Mouse (Mus musculus): ENCODE measurements around the gene Klhdc1. TPM values are rescaled to one million over a fixed set of nuclear protein-coding genes. Genes with fewer than 3 reads are reported as not detected.

Gene Klhdc1
- polyA plus RNA-seq, 1 experiment from 2014 or later: 3.1 TPM

- WGBS: under 1% methylated on average over 69 of the region's 98 CpGs
- peak within 1 kb of the TSS; percentile 68 for H3K4me2 ChIP-seq (ENCODE audit: low read depth, low read length, severe bottlenecking)
- peak within 1 kb of the TSS; percentile 94 for H3K4me3 ChIP-seq (ENCODE audit: low read depth, low read length)
- ATAC-seq (replicated peaks; ENCODE audit: low FRiP score): peak; percentile 97
- no peaks in the 10 kb centered on the region; the same call in 1 of the 2 replicates for H3K36me3 ChIP-seq (ENCODE audit: control insufficient read depth, insufficient read depth, low read length)
- H3K9me3 ChIP-seq (ENCODE audit: control insufficient read depth, low read length): no peaks in the 10 kb centered on the region
- H3K27me3 ChIP-seq (ENCODE audit: control insufficient read depth, insufficient read depth, low read length): no peaks in the 10 kb centered on the region
- H3K27ac ChIP-seq (ENCODE audit: low read depth, low read length): peak within 1 kb of the TSS; percentile 90
- peak; percentile 94 for DNase-seq (ENCODE audit: low spot score)
- peak within 1 kb of the TSS; percentile 98 for H3K9ac ChIP-seq (ENCODE audit: low read length)
- H3K4me1 ChIP-seq (replicated peaks; ENCODE audit: control insufficient read depth, insufficient read depth, low read length): peaks cover 4% of the 10 kb centered on the region; the same call in 1 of the 2 replicates
These were observed 55.8 kb downstream of the Klhdc1 start, which contains the start of gene Klhdc2 for GRCm38 (mm10) chr12:69296511-69297410. Gene Klhdc2 (plus strand): TSS chr12:69296681.

GRCm38 (mm10) chr12:69297411-69298150, 56.6 kb downstream of the Klhdc1 start:
- Histone ChIP-seq H3K4me2 (ENCODE audit: low read depth, low read length, severe bottlenecking) (peak overlapping the region; percentile 68), H3K4me3 (ENCODE audit: low read depth, low read length) (peak overlapping the region; percentile 94), H3K9ac (ENCODE audit: low read length) (peak overlapping the region; percentile 98), H3K9me3 (ENCODE audit: control insufficient read depth, low read length) (no peaks in the 10 kb centered on the region), H3K4me1 (replicated peaks; ENCODE audit: control insufficient read depth, insufficient read depth, low read length) (peaks cover 4% of the 10 kb centered on the region; the same call in 1 of the 2 replicates), H3K27me3 (ENCODE audit: control insufficient read depth, insufficient read depth, low read length) (no peaks in the 10 kb centered on the region), H3K27ac (ENCODE audit: low read depth, low read length) (peak overlapping the region; percentile 90), H3K36me3 (ENCODE audit: control insufficient read depth, insufficient read depth, low read length) (no peaks in the 10 kb centered on the region; the same call in 1 of the 2 replicates)
- no peak for DNase-seq (ENCODE audit: low spot score)
- no peak; the same call in 1 of the 2 replicates for ATAC-seq (replicated peaks; ENCODE audit: low FRiP score)
- WGBS: 21% methylated on average over 20 of the region's 20 CpGs

GRCm38 (mm10) chr12:69298281-69298680, 57.3 kb downstream of the Klhdc1 start:
- ATAC-seq (replicated peaks; ENCODE audit: low FRiP score) (no peak), DNase-seq (ENCODE audit: low spot score) (no peak)
- 92% methylated on average over 4 of the region's 4 CpGs for WGBS
- H3K9ac ChIP-seq (ENCODE audit: low read length): no peak overlapping the region; the same call in 1 of the 2 replicates
- no peak overlapping the region for H3K27ac ChIP-seq (ENCODE audit: low read depth, low read length)
- no peaks in the 10 kb centered on the region for H3K27me3 ChIP-seq (ENCODE audit: control insufficient read depth, insufficient read depth, low read length)
- H3K4me3 ChIP-seq (ENCODE audit: low read depth, low read length): no peak overlapping the region; the same call in 1 of the 2 replicates
- peak overlapping the region; percentile 35 for H3K4me2 ChIP-seq (ENCODE audit: low read depth, low read length, severe bottlenecking)
- H3K36me3 ChIP-seq (ENCODE audit: control insufficient read depth, insufficient read depth, low read length): no peaks in the 10 kb centered on the region; the same call in 1 of the 2 replicates
- H3K4me1 ChIP-seq (replicated peaks; ENCODE audit: control insufficient read depth, insufficient read depth, low read length): peaks cover 4% of the 10 kb centered on the region; the same call in 1 of the 2 replicates
- H3K9me3 ChIP-seq (ENCODE audit: control insufficient read depth, low read length): no peaks in the 10 kb centered on the region

DNA sequence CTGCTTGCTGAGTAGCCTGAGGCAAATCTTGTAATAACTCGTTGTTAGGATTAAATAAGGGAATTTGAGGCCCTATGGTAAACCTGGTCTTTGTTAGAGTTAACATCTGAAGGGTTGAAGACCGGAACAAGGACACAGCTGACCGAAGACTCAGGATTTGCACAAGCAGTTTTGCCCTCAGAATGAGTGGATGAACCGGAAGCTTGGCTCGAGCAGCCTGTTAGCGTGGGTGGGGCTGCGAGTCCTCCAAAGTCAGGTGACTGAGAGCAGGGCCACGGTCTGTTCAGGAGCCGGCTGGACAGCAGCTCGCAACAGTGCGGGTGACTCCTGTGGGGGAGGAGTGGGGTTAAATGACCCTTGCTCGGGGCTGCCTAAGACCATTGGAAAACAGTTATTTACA, 58.3 kb downstream of the Klhdc1 start:
- no peaks in the 10 kb centered on the region for H3K9me3 ChIP-seq (ENCODE audit: control insufficient read depth, low read length)
- H3K4me1 ChIP-seq (replicated peaks; ENCODE audit: control insufficient read depth, insufficient read depth, low read length): peaks cover 4% of the 10 kb centered on the region; the same call in 1 of the 2 replicates
- H3K36me3 ChIP-seq (ENCODE audit: control insufficient read depth, insufficient read depth, low read length): peaks cover 3% of the 10 kb centered on the region; the same call in 1 of the 2 replicates
- DNase-seq (ENCODE audit: low spot score): no peak
- H3K27me3 ChIP-seq (ENCODE audit: control insufficient read depth, insufficient read depth, low read length): no peaks in the 10 kb centered on the region
- no peak overlapping the region for H3K4me2 ChIP-seq (ENCODE audit: low read depth, low read length, severe bottlenecking)
- H3K4me3 ChIP-seq (ENCODE audit: low read depth, low read length): no peak overlapping the region
- ATAC-seq (replicated peaks; ENCODE audit: low FRiP score): no peak
- 74% methylated on average over 12 of the region's 12 CpGs for WGBS
- no peak overlapping the region for H3K27ac ChIP-seq (ENCODE audit: low read depth, low read length)
- H3K9ac ChIP-seq (ENCODE audit: low read length): no peak overlapping the region

- Histone ChIP-seq H3K4me1 (replicated peaks; ENCODE audit: control insufficient read depth, insufficient read depth, low read length) (peaks cover 4% of the 10 kb centered on the region; the same call in 1 of the 2 replicates), H3K4me2 (ENCODE audit: low read depth, low read length, severe bottlenecking) (no peak overlapping the region)
These were observed 58.9 kb downstream of the Klhdc1 start for GRCm38 (mm10) chr12:69299831-69300230.

GRCm38 (mm10) chr12:69300391-69300790, 59.4 kb downstream of the Klhdc1 start:
- H3K27me3 ChIP-seq (ENCODE audit: control insufficient read depth, insufficient read depth, low read length): no peaks in the 10 kb centered on the region
- peaks cover 8% of the 10 kb centered on the region for H3K36me3 ChIP-seq (ENCODE audit: control insufficient read depth, insufficient read depth, low read length)
- H3K9ac ChIP-seq (ENCODE audit: low read length): no peak overlapping the region
- DNase-seq (ENCODE audit: low spot score) (no peak), ATAC-seq (replicated peaks; ENCODE audit: low FRiP score) (no peak)
- no peaks in the 10 kb centered on the region for H3K9me3 ChIP-seq (ENCODE audit: control insufficient read depth, low read length)
- peaks cover 4% of the 10 kb centered on the region; the same call in 1 of the 2 replicates for H3K4me1 ChIP-seq (replicated peaks; ENCODE audit: control insufficient read depth, insufficient read depth, low read length)
- no peak overlapping the region for H3K4me2 ChIP-seq (ENCODE audit: low read depth, low read length, severe bottlenecking)
- no peak overlapping the region for H3K4me3 ChIP-seq (ENCODE audit: low read depth, low read length)
- no peak overlapping the region for H3K27ac ChIP-seq (ENCODE audit: low read depth, low read length)
- 82% methylated on average over 2 of the region's 2 CpGs for WGBS

More at GRCm38 (mm10) chr12:69299831-69300230, 58.9 kb downstream of the Klhdc1 start:
- H3K9me3 ChIP-seq (ENCODE audit: control insufficient read depth, low read length): no peaks in the 10 kb centered on the region
- no peak overlapping the region for H3K4me3 ChIP-seq (ENCODE audit: low read depth, low read length)
- DNase-seq (ENCODE audit: low spot score) (no peak), ATAC-seq (replicated peaks; ENCODE audit: low FRiP score) (no peak)
- no peak overlapping the region for H3K9ac ChIP-seq (ENCODE audit: low read length)
- 94% methylated on average over 3 of the region's 3 CpGs for WGBS
- peaks cover 3% of the 10 kb centered on the region; the same call in 1 of the 2 replicates for H3K36me3 ChIP-seq (ENCODE audit: control insufficient read depth, insufficient read depth, low read length)
- no peaks in the 10 kb centered on the region for H3K27me3 ChIP-seq (ENCODE audit: control insufficient read depth, insufficient read depth, low read length)
- H3K27ac ChIP-seq (ENCODE audit: low read depth, low read length): no peak overlapping the region

DNA sequence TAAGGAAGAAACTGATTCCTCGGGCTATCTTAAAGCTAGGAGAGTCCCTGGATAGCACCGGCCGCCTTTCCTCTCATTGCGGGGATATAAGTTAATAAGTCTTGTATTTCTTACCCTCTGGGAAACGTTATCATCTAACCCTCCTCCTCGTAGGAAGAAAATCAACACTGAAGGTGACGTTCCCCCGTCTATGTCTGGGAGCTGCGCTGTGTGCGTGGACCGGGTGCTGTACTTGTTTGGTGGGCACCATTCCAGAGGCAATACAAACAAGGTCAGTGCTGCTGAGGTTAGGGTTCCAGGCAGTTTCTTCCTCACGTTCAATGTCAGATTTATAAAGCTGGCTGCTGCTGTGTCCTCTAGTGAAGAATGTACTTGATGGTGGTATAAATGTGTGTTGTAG, 61.2 kb downstream of the Klhdc1 start:
- Histone ChIP-seq H3K9ac (ENCODE audit: low read length) (no peak overlapping the region), H3K4me1 (replicated peaks; ENCODE audit: control insufficient read depth, insufficient read depth, low read length) (peaks cover 4% of the 10 kb centered on the region; the same call in 1 of the 2 replicates), H3K27ac (ENCODE audit: low read depth, low read length) (no peak overlapping the region), H3K9me3 (ENCODE audit: control insufficient read depth, low read length) (no peaks in the 10 kb centered on the region), H3K4me3 (ENCODE audit: low read depth, low read length) (no peak overlapping the region), H3K4me2 (ENCODE audit: low read depth, low read length, severe bottlenecking) (no peak overlapping the region), H3K27me3 (ENCODE audit: control insufficient read depth, insufficient read depth, low read length) (no peaks in the 10 kb centered on the region), H3K36me3 (ENCODE audit: control insufficient read depth, insufficient read depth, low read length) (peaks cover 21% of the 10 kb centered on the region)
- DNase-seq (ENCODE audit: low spot score): no peak
- 94% methylated on average over 12 of the region's 12 CpGs for WGBS
- no peak for ATAC-seq (replicated peaks; ENCODE audit: low FRiP score)

GRCm38 (mm10) chr12:69304051-69304450, 63.1 kb downstream of the Klhdc1 start:
- Histone ChIP-seq H3K36me3 (ENCODE audit: control insufficient read depth, insufficient read depth, low read length) (peaks cover 37% of the 10 kb centered on the region), H3K9me3 (ENCODE audit: control insufficient read depth, low read length) (no peaks in the 10 kb centered on the region)
- ATAC-seq (replicated peaks; ENCODE audit: low FRiP score): no peak

More at GRCm38 (mm10) chr12:69304051-69304450, 63.1 kb downstream of the Klhdc1 start:
- Histone ChIP-seq H3K27me3 (ENCODE audit: control insufficient read depth, insufficient read depth, low read length) (no peaks in the 10 kb centered on the region), H3K27ac (ENCODE audit: low read depth, low read length) (no peak overlapping the region), H3K4me2 (ENCODE audit: low read depth, low read length, severe bottlenecking) (no peak overlapping the region), H3K9ac (ENCODE audit: low read length) (no peak overlapping the region), H3K4me3 (ENCODE audit: low read depth, low read length) (no peak overlapping the region), H3K4me1 (replicated peaks; ENCODE audit: control insufficient read depth, insufficient read depth, low read length) (no peaks in the 10 kb centered on the region)
- no peak for DNase-seq (ENCODE audit: low spot score)
- WGBS: 95% methylated on average over 2 of the region's 2 CpGs
